Mouse (Mus musculus): ENCODE measurements around the gene Rsl24d1.
"Not testable (repeated sequence)": the region's sequence is repeated elsewhere in the genome, so short reads cannot be mapped to it uniquely, and the experiment has no call there.

Rsl24d1 gene

GRCm38 (mm10) chr9:73112919-73113906 is at the start of gene Rsl24d1:
Gene Rsl24d1 (plus strand): TSS chr9:73113426.
- in situ Hi-C loops (cut with MboI, MseI): no loop called here

GRCm38 (mm10) chr9:73063621-73064290 is 49.5 kb upstream of the Rsl24d1 start:
- in situ Hi-C loops (cut with MboI, MseI): no loop called here

- in situ Hi-C loops (cut with MboI, MseI): no loop called here
These were observed 46.1 kb upstream of the Rsl24d1 start for GRCm38 (mm10) chr9:73067086-73067485.

- in situ Hi-C loops (cut with MboI, MseI): no loop called here
These were observed 45.0 kb upstream of the Rsl24d1 start for GRCm38 (mm10) chr9:73068230-73068679.

DNA sequence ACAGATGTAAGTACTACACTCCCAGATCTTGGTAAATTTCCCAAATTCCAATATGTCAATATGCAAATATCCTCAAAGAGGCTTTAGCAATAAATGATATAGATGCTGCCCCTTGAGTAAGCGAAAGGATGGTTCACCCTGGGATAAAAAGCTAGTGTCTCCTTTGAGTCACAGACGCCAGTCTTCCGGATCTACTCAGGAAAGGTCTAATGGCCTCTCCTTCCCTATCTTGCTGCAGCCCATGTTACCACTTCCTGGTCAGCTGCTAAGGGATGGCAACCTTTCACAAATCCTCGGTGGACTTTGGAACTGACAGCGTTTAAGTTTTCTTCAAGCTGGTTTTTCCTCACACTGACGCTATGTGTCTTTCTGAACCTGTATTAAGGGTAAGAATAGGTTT is 44.5 kb upstream of the Rsl24d1 start:
- in situ Hi-C loops (cut with MboI, MseI): no loop called here

- in situ Hi-C loops (cut with MboI, MseI): no loop called here
These were observed 42.1 kb upstream of the Rsl24d1 start for GRCm38 (mm10) chr9:73070971-73071659.

DNA sequence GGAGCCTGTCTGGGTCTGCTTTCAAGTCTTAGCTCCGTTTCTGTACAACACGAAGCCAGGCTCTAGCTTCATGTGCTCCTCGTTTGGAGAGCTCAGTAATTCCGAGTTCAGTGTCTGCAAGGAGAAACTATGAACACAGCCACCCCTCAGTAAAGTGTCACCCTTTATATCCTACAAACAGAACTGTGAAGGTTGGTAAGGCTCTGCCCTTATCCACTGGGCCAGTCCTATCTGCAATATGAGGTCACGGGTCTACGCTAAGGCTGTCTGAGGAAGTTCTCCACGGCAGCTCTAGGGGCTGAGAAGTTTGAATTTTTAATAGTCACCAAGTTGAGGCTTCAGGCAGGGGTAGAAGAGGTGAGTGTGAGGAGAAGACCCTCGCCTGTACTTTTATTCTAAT is 40.8 kb upstream of the Rsl24d1 start:
- in situ Hi-C loops (cut with MboI, MseI): no loop called here

DNA sequence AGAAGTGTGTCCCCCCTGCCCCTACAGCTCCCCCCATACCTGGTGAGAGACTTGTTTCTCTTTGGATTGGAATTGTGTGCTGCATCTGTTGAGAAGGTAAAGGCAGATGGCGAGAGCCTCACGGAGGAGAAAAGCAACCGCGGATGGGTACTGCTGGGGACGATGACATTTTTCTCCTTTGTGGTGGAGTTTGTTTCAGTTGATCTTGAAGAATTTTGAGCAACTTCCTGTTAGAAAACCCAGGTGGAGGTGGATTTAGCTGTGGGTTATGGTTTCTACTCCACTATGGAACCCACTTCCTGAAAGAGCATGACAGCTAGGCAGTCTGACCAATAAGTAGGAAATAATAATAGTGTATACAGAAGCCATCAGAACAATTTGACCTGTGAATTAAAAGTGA is 40.1 kb upstream of the Rsl24d1 start:
- in situ Hi-C loops (cut with MboI, MseI): no loop called here

DNA sequence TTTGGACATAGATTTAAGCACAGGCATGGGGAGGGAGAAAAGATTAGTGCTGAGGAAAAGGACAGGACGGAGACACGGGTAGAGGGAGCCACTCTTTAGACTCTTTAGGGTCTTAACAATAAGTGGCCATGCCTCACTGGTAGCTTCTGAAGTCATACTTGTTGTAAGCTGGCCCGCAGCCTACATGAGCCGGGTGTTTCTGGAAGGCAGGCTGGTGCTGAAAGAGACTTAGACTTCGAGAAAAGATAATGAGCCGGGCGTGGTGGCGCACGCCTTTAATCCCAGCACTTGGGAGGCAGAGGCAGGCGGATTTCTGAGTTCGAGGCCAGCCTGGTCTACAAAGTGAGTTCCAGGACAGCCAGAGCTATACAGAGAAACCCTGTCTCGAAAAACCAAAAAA is 33.9 kb upstream of the Rsl24d1 start:
- in situ Hi-C loops (cut with MboI, MseI): not testable (repeated sequence)

- in situ Hi-C loops (cut with MboI, MseI): no loop called here
These were observed 33.4 kb upstream of the Rsl24d1 start for GRCm38 (mm10) chr9:73079801-73080325.

DNA sequence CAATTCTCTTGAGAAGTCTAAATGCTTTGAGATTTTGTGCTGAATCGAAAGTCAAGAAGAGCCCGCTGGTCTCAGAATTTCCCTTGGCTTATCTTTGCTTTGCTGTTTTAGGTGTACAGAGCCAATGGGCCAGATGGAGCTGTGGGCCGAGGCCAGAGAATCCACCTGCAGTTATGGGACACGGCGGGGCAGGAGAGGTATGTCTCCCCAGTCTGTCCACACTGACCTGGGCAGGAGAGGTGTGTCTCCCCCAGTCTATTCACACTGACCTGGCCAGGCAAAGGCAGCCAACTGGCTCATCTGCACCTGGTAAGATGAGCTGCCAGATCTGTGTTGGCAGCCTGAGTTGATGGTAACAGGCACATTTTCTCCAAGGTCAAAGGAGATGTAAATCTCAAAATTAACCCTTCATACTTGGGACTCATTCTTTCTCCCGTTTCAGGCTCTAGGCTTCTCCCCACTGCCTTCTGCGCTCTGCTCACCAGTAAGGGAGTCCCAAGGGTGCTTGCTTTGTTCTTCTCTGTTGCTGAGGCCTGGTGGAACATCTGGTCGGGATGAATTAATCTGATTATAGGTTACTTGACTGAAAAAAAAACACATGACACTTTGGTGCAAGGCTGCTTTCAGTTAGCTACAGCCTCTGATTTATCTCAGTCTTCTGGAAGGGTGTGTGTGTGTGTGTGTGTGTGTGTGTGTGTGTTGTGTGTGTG is 30.8 kb upstream of the Rsl24d1 start:
- in situ Hi-C loops (cut with MboI, MseI): no loop called here

DNA sequence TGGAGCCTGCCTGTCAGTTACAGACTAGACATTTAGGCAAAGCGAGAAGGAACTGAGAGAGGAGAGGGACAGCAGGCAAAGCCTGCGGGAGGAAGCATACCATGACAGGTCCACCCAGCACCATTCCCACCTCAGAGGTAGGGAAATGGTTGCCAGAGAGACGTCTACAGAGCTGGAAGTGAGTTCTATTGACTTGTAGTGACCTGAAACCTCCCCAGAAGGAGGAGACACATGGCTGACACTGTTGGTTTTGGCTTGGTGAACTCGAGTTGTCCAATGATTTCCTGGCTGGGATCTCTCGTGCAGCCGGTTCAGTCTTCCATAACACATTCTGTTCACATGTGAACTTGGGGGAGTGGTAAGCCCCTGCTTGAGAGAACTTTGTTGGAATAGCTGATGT is 29.3 kb upstream of the Rsl24d1 start:
- in situ Hi-C loops (cut with MboI, MseI): no loop called here

- in situ Hi-C loops (cut with MboI, MseI): loop anchor here in 1 of 2 experiments (5.0 kb wide), 2 partner anchors 44 to 119 kb away; partner anchors contain the start of genes Pigb and Rab27a
These were observed 27.4 kb upstream of the Rsl24d1 start for GRCm38 (mm10) chr9:73085845-73086244.

GRCm38 (mm10) chr9:73087121-73087520 is 26.1 kb upstream of the Rsl24d1 start:
- in situ Hi-C loops (cut with MboI, MseI): loop anchor here in 1 of 2 experiments (5.0 kb wide), 2 partner anchors 45 to 120 kb away; partner anchors contain the start of genes Pigb and Rab27a

DNA sequence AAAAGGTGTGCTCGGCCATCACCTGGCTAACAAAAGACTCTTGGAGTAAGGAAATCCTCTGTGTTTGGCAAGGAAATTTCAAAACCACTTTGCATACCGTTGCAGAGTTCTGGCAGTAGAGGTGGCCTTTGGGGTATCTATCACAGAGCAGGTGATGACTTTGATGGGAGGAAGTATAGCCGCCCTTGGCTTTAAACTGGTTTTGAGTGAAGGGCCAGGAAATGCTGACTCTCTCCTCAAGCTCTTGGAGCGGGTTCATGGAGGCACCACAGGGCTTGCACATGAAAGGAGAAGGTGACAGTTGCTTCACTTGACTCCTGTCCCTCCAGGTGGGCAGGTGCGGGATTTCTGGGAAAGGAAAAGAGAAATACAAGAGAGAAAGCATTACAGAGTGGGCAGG is 25.6 kb upstream of the Rsl24d1 start:
- in situ Hi-C loops (cut with MboI, MseI): loop anchor here in 1 of 2 experiments (5.0 kb wide), 2 partner anchors 45 to 120 kb away; partner anchors contain the start of genes Pigb and Rab27a

- in situ Hi-C loops (cut with MboI, MseI): loop anchor here in 1 of 2 experiments (5.0 kb wide), 2 partner anchors 47 to 122 kb away; partner anchors contain the start of genes Pigb and Rab27a
These were observed 23.9 kb upstream of the Rsl24d1 start for GRCm38 (mm10) chr9:73089222-73089920.

DNA sequence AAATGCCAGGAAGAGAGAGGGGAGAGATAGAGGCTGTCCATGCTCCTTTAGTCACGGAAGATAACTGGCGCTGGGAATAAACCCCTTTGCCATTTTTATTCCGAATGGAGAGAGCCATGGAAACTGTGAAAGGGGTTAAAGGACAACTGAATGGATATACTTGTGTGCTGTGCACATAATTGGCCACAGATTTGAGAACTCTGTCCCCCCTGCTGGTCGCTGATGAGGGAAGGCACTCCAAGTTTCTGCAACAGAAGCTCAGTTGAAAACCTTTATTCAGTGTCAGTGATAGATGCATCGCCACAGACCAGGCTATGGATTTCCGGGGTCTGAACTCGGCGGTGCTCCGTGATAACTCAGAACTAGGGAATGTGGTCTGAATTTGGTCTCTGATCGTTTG is 23.1 kb upstream of the Rsl24d1 start:
- in situ Hi-C loops (cut with MboI, MseI): loop anchor here (5.0 kb wide), 3 partner anchors 48 to 323 kb away; partner anchors contain the start of genes Pigb (in 1 of the 2) and Rab27a (in 1 of the 2)

GRCm38 (mm10) chr9:73091747-73092146 is 21.5 kb upstream of the Rsl24d1 start:
- in situ Hi-C loops (cut with MboI, MseI): loop anchor here (5.0 kb wide), 3 partner anchors 49 to 324 kb away; partner anchors contain the start of genes Pigb (in 1 of the 2) and Rab27a (in 1 of the 2)

GRCm38 (mm10) chr9:73094580-73094979 is 18.6 kb upstream of the Rsl24d1 start:
- in situ Hi-C loops (cut with MboI, MseI): loop anchor here (5.0 kb wide), 3 partner anchors 52 to 327 kb away; partner anchors contain the start of genes Pigb (in 1 of the 2) and Rab27a (in 1 of the 2)

DNA sequence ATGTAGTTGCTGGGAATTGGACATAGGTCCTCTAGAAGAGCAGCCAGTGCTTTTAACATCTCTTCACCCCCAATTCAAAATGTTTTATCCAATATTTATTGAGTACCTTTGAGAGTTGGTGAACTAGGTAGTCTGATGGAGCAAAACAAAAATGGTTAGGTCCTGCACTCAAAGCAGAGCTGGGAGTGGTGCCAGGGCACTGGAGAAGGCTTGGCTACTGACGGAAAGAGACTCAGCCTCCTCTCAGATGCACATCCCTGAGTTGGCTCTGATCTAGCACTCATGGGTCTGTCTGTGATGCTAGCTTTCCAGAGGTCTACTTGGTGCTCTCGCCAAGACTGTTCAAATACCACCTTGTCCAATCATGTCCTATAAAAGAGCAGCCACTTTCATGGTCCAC is 15.3 kb upstream of the Rsl24d1 start:
- in situ Hi-C loops (cut with MboI, MseI): no loop called here

Data from T-helper 17 cell (primary cell).